Mouse (Mus musculus): ENCODE data around the gene Erv3. TPM values are rescaled to one million over a fixed set of nuclear protein-coding genes. Genes with fewer than 3 reads are reported as not detected.

Erv3 gene
- 0.01 and 0.30 TPM in 2 replicates for polyA plus RNA-seq (2012; rRNA removed)

GRCm38 (mm10) chr2:131859721-131860120 is at the start of gene Erv3:
Erv3 (minus strand) TSS chr2:131859747.

Other genes starting within 250 kb of the Erv3 start
- gene Prnp, start 50.2 kb upstream of the Erv3 start, polyA plus RNA-seq (2012; rRNA removed): 21.8 and 33.3 TPM in 2 replicates
- gene Prn, start 50.2 kb upstream of the Erv3 start, polyA plus RNA-seq (2012; rRNA removed): 0.10 TPM in 1 of 2 replicates, not detected in the other
- 2.6 and 9.4 TPM in 2 replicates for gene Prnd, start 91.1 kb upstream of the Erv3 start, polyA plus RNA-seq (2012; rRNA removed)
- gene Rassf2, start 170.5 kb upstream of the Erv3 start, polyA plus RNA-seq (2012; rRNA removed): 17.1 and 19.4 TPM in 2 replicates